Mouse (Mus musculus): ENCODE data around the gene Gm21987.

- TF ChIP-seq CTCF (IDR thresholded peaks at IDR 0.05; ENCODE audit: low read depth) (no peak), EP300 (IDR thresholded peaks at IDR 0.05; ENCODE audit: low read depth) (no peak)
Measured at GRCm38 (mm10) chr16:38406293-38406692, 59.5 kb downstream of the Gm21987 start.
